Mouse (Mus musculus) left cerebral cortex, postnatal 36 days (tissue): Measurements from ENCODE around the gene Mapre3. TPM values are rescaled to one million over a fixed set of nuclear protein-coding genes. Genes with fewer than 3 reads are reported as not detected.
"Not testable (repeated sequence)": the region's sequence is repeated elsewhere in the genome, so short reads cannot be mapped to it uniquely, and the experiment has no call there.

Source experiments
- DNase-seq, 2 experiments: peaks; one replicate each; pipeline ENCODE4 v3.0.0; 2021 to 2022; ENCODE audit warnings: low spot score in 2 of 2, mixed read lengths in 1 of 2
- intact Hi-C: fragments of 180-260 bp; cut with DNase I; formaldehyde crosslinking; loops from one replicate; pipeline ENCODE4 v1.15.1; 2025
- total RNA-seq, 2 experiments: library from RNA; stranded (reverse); gene quantifications; 2 replicates each; pipeline ENCODE4 v1.2.3; 2021

Mapre3 gene
- total RNA-seq, 2 experiments from 2014 or later = 223 to 238 TPM

- intact Hi-C loops = no loop called here
- no peak for DNase-seq
Observed at GRCm38 (mm10) chr5:30874365-30874764, 59.9 kb downstream of the Mapre3 start.

GRCm38 (mm10) chr5:30878616-30879015 is 64.2 kb downstream of the Mapre3 start:
- intact Hi-C loops = no loop called here
- DNase-seq = no peak

- intact Hi-C loops = no loop called here
Observed at GRCm38 (mm10) chr5:30879347-30879943, 65.0 kb downstream of the Mapre3 start.

GRCm38 (mm10) chr5:30881839-30882238 is 67.4 kb downstream of the Mapre3 start:
- DNase-seq, intact Hi-C loops: not testable (repeated sequence)

More at GRCm38 (mm10) chr5:30879347-30879943, 65.0 kb downstream of the Mapre3 start:
- DNase-seq = no peak

- no peak for DNase-seq
- intact Hi-C loops = loop anchor here (5.0 kb wide), 1 partner anchor 79 kb away; no protein-coding TSS in a partner anchor
Observed at GRCm38 (mm10) chr5:30886209-30886608, 71.8 kb downstream of the Mapre3 start.

GRCm38 (mm10) chr5:30886731-30887130 is 72.3 kb downstream of the Mapre3 start:
- DNase-seq = no peak
- intact Hi-C loops = loop anchor here (5.0 kb wide), 1 partner anchor 79 kb away; no protein-coding TSS in a partner anchor

GRCm38 (mm10) chr5:30887331-30887761 is 72.9 kb downstream of the Mapre3 start:
- DNase-seq = peak in 1 of 2 experiments; percentile 55
- intact Hi-C loops = loop anchor here (5.0 kb wide), 1 partner anchor 80 kb away; no protein-coding TSS in a partner anchor

- intact Hi-C loops = loop anchor here (5.0 kb wide), 1 partner anchor 81 kb away; no protein-coding TSS in a partner anchor
- DNase-seq = peak; percentile 92 to 95
Observed at GRCm38 (mm10) chr5:30887858-30888336, 73.5 kb downstream of the Mapre3 start.

- intact Hi-C loops = loop anchor here (5.0 kb wide), 1 partner anchor 81 kb away; no protein-coding TSS in a partner anchor
- DNase-seq = peak; percentile 95
Observed at GRCm38 (mm10) chr5:30888337-30889087, 74.1 kb downstream of the Mapre3 start, which contains the start of gene Agbl5. Gene Agbl5, plus strand, starts transcription at chr5:30888694.

- peak in 1 of 2 experiments; percentile 47 for DNase-seq
- intact Hi-C loops = loop anchor here (5.0 kb wide), 1 partner anchor 82 kb away; no protein-coding TSS in a partner anchor
Observed at GRCm38 (mm10) chr5:30889088-30889754, 74.8 kb downstream of the Mapre3 start.

GRCm38 (mm10) chr5:30890375-30890774 is 75.9 kb downstream of the Mapre3 start:
- intact Hi-C loops = no loop called here
- no peak for DNase-seq

- no peak for DNase-seq
- intact Hi-C loops = no loop called here
Observed at GRCm38 (mm10) chr5:30901860-30902259, 87.4 kb downstream of the Mapre3 start.

- DNase-seq = peak; percentile 96 to 97
- intact Hi-C loops = no loop called here
Observed at GRCm38 (mm10) chr5:30907413-30908059, 93.1 kb downstream of the Mapre3 start, which contains the start of gene Ost4. Gene Ost4, minus strand, starts transcription at chr5:30907788.

GRCm38 (mm10) chr5:30908426-30909299 is 94.2 kb downstream of the Mapre3 start:
- intact Hi-C loops = no loop called here
- no peak for DNase-seq

- DNase-seq = no peak
- intact Hi-C loops = no loop called here
Observed at GRCm38 (mm10) chr5:30909300-30909659, 94.8 kb downstream of the Mapre3 start.

- DNase-seq = no peak
- intact Hi-C loops = loop anchor here (10.0 kb wide), 1 partner anchor 195 kb away; the partner anchor contains the start of gene Dpysl5
Observed at GRCm38 (mm10) chr5:30909863-30910262, 95.4 kb downstream of the Mapre3 start.

- intact Hi-C loops = loop anchor here (10.0 kb wide), 1 partner anchor 196 kb away; the partner anchor contains the start of gene Dpysl5
- DNase-seq = no peak
Observed at GRCm38 (mm10) chr5:30910481-30910880, 96.0 kb downstream of the Mapre3 start.

- intact Hi-C loops = loop anchor here (10.0 kb wide), 1 partner anchor 197 kb away; the partner anchor contains the start of gene Dpysl5
- DNase-seq = no peak
Observed at GRCm38 (mm10) chr5:30912156-30912555, 97.7 kb downstream of the Mapre3 start.
